Mouse (Mus musculus) spleen, embryonic (tissue): ENCODE data around the gene Gpd1l.

ENCODE experiments used
- CTCF ChIA-PET: fragments of 350-600 bp; sonication (Branson Sonifier 250); formaldehyde crosslinking; loops from one replicate; lab custom pipeline; 2022; lab: Charles Lee

Gpd1l gene

GRCm38 (mm10) chr9:114851419-114852190, 82.2 kb downstream of the Gpd1l start:
- CTCF ChIA-PET = interaction anchor here (0.7 kb wide), 2 partner anchors 14 to 20 kb away, joined by 3 to 4 read pairs; no protein-coding TSS in a partner anchor
